Mouse (Mus musculus) liver (tissue): ENCODE measurements around the gene Calcrl.

ENCODE experiments used
- DNase-seq: peaks from one replicate; pipeline ENCODE4 v3.0.0-alpha.2; 2020; ENCODE audit warnings: mixed read lengths

The Calcrl gene

GRCm38 (mm10) chr2:84425138-84425537 is at the start of gene Calcrl:
Gene Calcrl, minus strand, starts transcription at chr2:84425411.
- peak; percentile 73 for DNase-seq

GRCm38 (mm10) chr2:84474651-84475050 is 49.4 kb upstream of the Calcrl start:
- DNase-seq = no peak

- no peak for DNase-seq
Observed at GRCm38 (mm10) chr2:84473941-84474530, 48.8 kb upstream of the Calcrl start.

GRCm38 (mm10) chr2:84467391-84467790 is 42.2 kb upstream of the Calcrl start:
- DNase-seq = no peak

- DNase-seq = no peak
Observed at GRCm38 (mm10) chr2:84464956-84465355, 39.7 kb upstream of the Calcrl start.

- no peak for DNase-seq
Observed at GRCm38 (mm10) chr2:84462411-84462810, 37.2 kb upstream of the Calcrl start.

- DNase-seq = no peak
Observed at GRCm38 (mm10) chr2:84459651-84460177, 34.5 kb upstream of the Calcrl start.

GRCm38 (mm10) chr2:84457221-84457620 is 32.0 kb upstream of the Calcrl start:
- no peak for DNase-seq

- DNase-seq = peak; percentile 36
Observed at GRCm38 (mm10) chr2:84455236-84455799, 30.1 kb upstream of the Calcrl start.

- no peak for DNase-seq
Observed at GRCm38 (mm10) chr2:84454551-84455235, 29.5 kb upstream of the Calcrl start.

- DNase-seq = no peak
Observed at GRCm38 (mm10) chr2:84454051-84454450, 28.8 kb upstream of the Calcrl start.

GRCm38 (mm10) chr2:84445499-84445898 is 20.3 kb upstream of the Calcrl start:
- no peak for DNase-seq

GRCm38 (mm10) chr2:84441940-84442339 is 16.7 kb upstream of the Calcrl start:
- DNase-seq = no peak

GRCm38 (mm10) chr2:84429724-84430123 is 4.5 kb upstream of the Calcrl start:
- DNase-seq = no peak

GRCm38 (mm10) chr2:84428836-84429235 is 3.6 kb upstream of the Calcrl start:
- DNase-seq = no peak

- no peak for DNase-seq
Observed at GRCm38 (mm10) chr2:84426531-84426930, 1.3 kb upstream of the Calcrl start.

- DNase-seq = no peak
Observed at GRCm38 (mm10) chr2:84416501-84416900, 8.7 kb downstream of the Calcrl start.

- DNase-seq = no peak
Observed at GRCm38 (mm10) chr2:84409796-84410592, 15.2 kb downstream of the Calcrl start.

- DNase-seq = no peak
Observed at GRCm38 (mm10) chr2:84404834-84405233, 20.4 kb downstream of the Calcrl start.

- no peak for DNase-seq
Observed at GRCm38 (mm10) chr2:84402713-84403112, 22.5 kb downstream of the Calcrl start.

- no peak for DNase-seq
Observed at GRCm38 (mm10) chr2:84396557-84396956, 28.7 kb downstream of the Calcrl start.

GRCm38 (mm10) chr2:84393236-84393635 is 32.0 kb downstream of the Calcrl start:
- DNase-seq = no peak

- no peak for DNase-seq
Observed at GRCm38 (mm10) chr2:84389075-84389474, 36.1 kb downstream of the Calcrl start.
